Mouse (Mus musculus) small intestine, adult 2 months (tissue): ENCODE results near the gene Adgrg3.

Source experiments
- CTCF ChIP-seq: fragments of 200-500 bp; IDR thresholded peaks from 2 replicates; pipeline ENCODE4 v1.5.1; 2012; ENCODE audit warnings: low read depth, mild to moderate bottlenecking, control low read depth, inconsistent platforms, low read length, moderate library complexity, mixed read lengths; ENCODE audit not compliant: insufficient replicate concordance, insufficient read length; ENCODE audit errors: extremely low read depth
- POLR2A ChIP-seq: fragments of 200-500 bp; IDR thresholded peaks from 2 replicates; pipeline ENCODE4 v1.6.1; 2012; ENCODE audit warnings: low read depth, mild to moderate bottlenecking, control low read depth, inconsistent platforms, low read length, moderate library complexity

GRCm38 (mm10) chr8:95016684-95017083 is 808 bp upstream of the Adgrg3 start:
- TF ChIP-seq POLR2A (no peak), CTCF (no peak)
